ENCODE assay signal across 1 mouse cellular context in genomic region chr2:144337701-144338100, GRCm38 (mm10).
TF ChIP-seq lines count a peak whose summit lies in the region.

No protein-coding gene starts in this region.

TF ChIP-seq in CH12.LX, 34 proteins besides CTCF, POLR2A, EP300 and RAD21:
- TF ChIP-seq MAX (IDR thresholded peaks at IDR 0.05; ENCODE audit: low read length) (no peak), MXI1 (IDR thresholded peaks at IDR 0.05; ENCODE audit: low read depth, low read length) (no peak), BHLHE40 (IDR thresholded peaks at IDR 0.05; ENCODE audit: low read depth, low read length) (no peak), MEF2A (IDR thresholded peaks at IDR 0.05; ENCODE audit: borderline replicate concordance, low read depth, low read length) (no peak), ZNF384 (IDR thresholded peaks at IDR 0.05; ENCODE audit: low read depth, low read length) (no peak), UBTF (IDR thresholded peaks at IDR 0.05; ENCODE audit: low read depth, low read length) (no peak), RCOR1 (conservative IDR thresholded peaks at IDR 0.05; ENCODE audit: low read depth, low read length) (no peak), IRF4 (IDR thresholded peaks at IDR 0.05; ENCODE audit: low read depth, low read length) (no peak; the same call in 1 of the 2 replicates), JUND (conservative IDR thresholded peaks at IDR 0.05; ENCODE audit: low read depth, low read length) (no peak)
